Mouse (Mus musculus) myocyte (in vitro differentiated cells): Measurements from ENCODE around the gene Ggt6. TPM values are rescaled to one million over a fixed set of nuclear protein-coding genes. Genes with fewer than 3 reads are reported as not detected.

Source experiments
- H3K27me3 ChIP-seq: one replicate; pipeline ENCODE4 v1.6.1; 2011; ENCODE audit not compliant: control insufficient read depth, insufficient read depth, insufficient read length
- H3K36me3 ChIP-seq: one replicate; pipeline ENCODE4 v1.6.1; 2011; ENCODE audit not compliant: control insufficient read depth, insufficient read depth
- H3K4me2 ChIP-seq: one replicate; pipeline ENCODE4 v1.6.1; 2011; ENCODE audit warnings: low read depth, control low read depth
- H3K4me3 ChIP-seq: one replicate; pipeline ENCODE4 v1.5.1; 2011; ENCODE audit warnings: mild to moderate bottlenecking, control low read depth, moderate library complexity
- H3K79me2 ChIP-seq: one replicate; pipeline ENCODE4 v1.6.1; 2011; ENCODE audit not compliant: control insufficient read depth, insufficient read depth
- H3ac ChIP-seq: one replicate; pipeline ENCODE4 v1.6.1; 2011; ENCODE audit not compliant: control insufficient read depth, insufficient read length
- CEBPB ChIP-seq: IDR thresholded peaks from 2 replicates; pipeline ENCODE4 v1.6.1; 2011; ENCODE audit warnings: mild to moderate bottlenecking, moderate library complexity; ENCODE audit not compliant: poor library complexity, insufficient read depth, severe bottlenecking
- E2F4 ChIP-seq: IDR thresholded peaks from one replicate; pipeline ENCODE4 v1.6.1; 2011; ENCODE audit warnings: mild to moderate bottlenecking, control low read depth, moderate library complexity; ENCODE audit not compliant: insufficient read depth
- MAX ChIP-seq: IDR thresholded peaks from one replicate; pipeline ENCODE4 v1.6.1; 2011; ENCODE audit warnings: low read depth, mild to moderate bottlenecking, control low read depth
- MYOD1 ChIP-seq, 3 experiments: IDR thresholded peaks; one replicate each; pipeline ENCODE4 v1.6.1; 2011; ENCODE audit warnings: control low read depth in 2 of 3, low read depth in 2 of 3, mild to moderate bottlenecking in 2 of 3, moderate library complexity in 1 of 3; ENCODE audit not compliant: insufficient read length in 2 of 3, control insufficient read depth in 1 of 3
- MYOG ChIP-seq, 3 experiments: IDR thresholded peaks; one replicate each; pipeline ENCODE4 v1.6.1; 2011; ENCODE audit warnings: control low read depth in 2 of 3, low read depth in 2 of 3, mild to moderate bottlenecking in 2 of 3; ENCODE audit not compliant: insufficient read length in 2 of 3, control insufficient read depth in 1 of 3, insufficient read depth in 1 of 3
- POLR2A ChIP-seq: IDR thresholded peaks from one replicate; pipeline ENCODE4 v1.6.1; 2011; ENCODE audit warnings: low read depth, mild to moderate bottlenecking, control low read depth, moderate library complexity; ENCODE audit not compliant: insufficient read length
- POLR2AphosphoS2 ChIP-seq: IDR thresholded peaks from one replicate; pipeline ENCODE4 v1.6.1; 2011; ENCODE audit warnings: low read depth, control low read depth; ENCODE audit not compliant: insufficient read length
- REST ChIP-seq: IDR thresholded peaks from one replicate; pipeline ENCODE4 v1.6.1; 2011; ENCODE audit warnings: mild to moderate bottlenecking, control low read depth, moderate library complexity; ENCODE audit not compliant: insufficient read depth, insufficient read length
- SRF ChIP-seq: IDR thresholded peaks from one replicate; pipeline ENCODE4 v1.6.1; 2011; ENCODE audit warnings: low read depth; ENCODE audit not compliant: control insufficient read depth, insufficient read length
- TCF12 ChIP-seq: IDR thresholded peaks from one replicate; pipeline ENCODE4 v1.6.1; 2011; ENCODE audit warnings: mild to moderate bottlenecking, control low read depth; ENCODE audit not compliant: poor library complexity, insufficient read depth, severe bottlenecking
- TCF3 ChIP-seq: IDR thresholded peaks from one replicate; pipeline ENCODE4 v1.6.1; 2011; ENCODE audit warnings: low read depth, control low read depth; ENCODE audit not compliant: insufficient read length
- USF1 ChIP-seq: IDR thresholded peaks from one replicate; pipeline ENCODE4 v1.6.1; 2011; ENCODE audit warnings: low read depth, mild to moderate bottlenecking, control low read depth, moderate library complexity
- polyA plus RNA-seq: library from polyadenylated mRNA; unstranded; fragments of >200 nt; fragmentation: generic; extraction: Trizol; gene quantifications from one replicate; pipeline ENCODE4 v1.2.1, GENCODE M21; 2012; ENCODE audit warnings: missing spikeins

Gene Ggt6
- polyA plus RNA-seq, 1 experiment = not detected

DNA sequence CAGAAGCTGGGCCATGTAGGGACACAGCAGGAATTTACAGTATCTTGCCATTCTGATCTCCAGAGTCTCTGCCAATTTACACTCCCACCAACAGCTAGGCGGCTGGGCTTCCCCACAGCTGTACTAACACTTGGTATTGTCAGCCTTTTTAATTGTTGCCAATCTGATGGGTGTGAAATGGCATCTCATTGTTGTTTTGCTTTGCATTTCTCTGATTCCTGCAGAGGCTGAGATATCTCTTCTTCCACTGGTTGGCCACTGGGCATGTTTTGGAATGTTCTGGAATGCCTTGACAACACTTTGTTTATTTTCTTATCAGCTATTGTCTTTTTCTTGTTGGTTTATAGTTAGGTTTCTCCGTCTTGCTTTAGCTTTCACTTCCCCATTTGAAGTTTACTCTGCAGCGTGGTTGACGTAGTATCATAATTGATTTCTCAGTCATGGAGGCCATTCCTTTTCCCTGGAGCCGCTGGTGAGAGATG, 26.2 kb downstream of the Ggt6 start:
- no peak overlapping the region for H3K4me2 ChIP-seq
- TF ChIP-seq TCF3 = no peak
- no peak for TF ChIP-seq REST
- no peak for TF ChIP-seq USF1
- no peak for TF ChIP-seq POLR2AphosphoS2
- TF ChIP-seq SRF = no peak
- no peak for TF ChIP-seq CEBPB
- TF ChIP-seq MAX = no peak
- no peak for TF ChIP-seq MYOD1 (IDR thresholded peaks at IDR 0.05; ENCODE audit: control insufficient read depth in 1 of 3, insufficient read length in 2 of 3, low read depth in 2 of 3)
- no peak for TF ChIP-seq POLR2A
- TF ChIP-seq MYOG (IDR thresholded peaks at IDR 0.05; ENCODE audit: control insufficient read depth in 1 of 3, insufficient read depth in 1 of 3, insufficient read length in 2 of 3, low read depth in 2 of 3) = no peak
- TF ChIP-seq TCF12 = no peak
- TF ChIP-seq E2F4 = no peak

DNA sequence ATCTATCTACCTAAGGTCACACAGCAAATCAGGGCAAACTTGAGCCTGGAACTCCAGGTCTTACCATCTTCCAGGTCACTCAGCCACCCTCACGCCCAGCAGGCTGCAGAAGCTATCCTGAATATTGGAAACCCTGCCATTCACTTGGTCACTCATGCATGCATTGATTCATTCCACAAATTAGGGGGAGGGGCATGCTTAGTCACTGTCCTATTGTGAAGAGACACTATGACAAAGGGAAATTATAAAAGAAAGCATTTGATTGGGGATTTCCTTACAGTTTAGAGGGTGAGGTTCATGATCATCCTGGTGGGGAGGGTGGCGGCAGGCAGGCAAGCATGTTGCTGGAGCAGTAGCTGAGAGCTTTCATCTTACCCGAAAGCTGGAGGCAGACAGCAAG, 29.5 kb downstream of the Ggt6 start:
- H3ac ChIP-seq = no peak overlapping the region
- H3K4me2 ChIP-seq = no peak overlapping the region
- TF ChIP-seq E2F4 = no peak
- no peak for TF ChIP-seq MYOD1 (IDR thresholded peaks at IDR 0.05; ENCODE audit: control insufficient read depth in 1 of 3, insufficient read length in 2 of 3, low read depth in 2 of 3)
- no peaks in the 10 kb centered on the region for H3K36me3 ChIP-seq
- H3K27me3 ChIP-seq = no peaks in the 10 kb centered on the region
- H3K4me3 ChIP-seq = no peak overlapping the region
- H3K79me2 ChIP-seq = no peaks in the 10 kb centered on the region

More for the DNA sequence above, 26.2 kb downstream of the Ggt6 start:
- Histone ChIP-seq H3K36me3 (no peaks in the 10 kb centered on the region), H3K79me2 (no peaks in the 10 kb centered on the region), H3K4me3 (no peak overlapping the region), H3K27me3 (no peaks in the 10 kb centered on the region), H3ac (no peak overlapping the region)

DNA sequence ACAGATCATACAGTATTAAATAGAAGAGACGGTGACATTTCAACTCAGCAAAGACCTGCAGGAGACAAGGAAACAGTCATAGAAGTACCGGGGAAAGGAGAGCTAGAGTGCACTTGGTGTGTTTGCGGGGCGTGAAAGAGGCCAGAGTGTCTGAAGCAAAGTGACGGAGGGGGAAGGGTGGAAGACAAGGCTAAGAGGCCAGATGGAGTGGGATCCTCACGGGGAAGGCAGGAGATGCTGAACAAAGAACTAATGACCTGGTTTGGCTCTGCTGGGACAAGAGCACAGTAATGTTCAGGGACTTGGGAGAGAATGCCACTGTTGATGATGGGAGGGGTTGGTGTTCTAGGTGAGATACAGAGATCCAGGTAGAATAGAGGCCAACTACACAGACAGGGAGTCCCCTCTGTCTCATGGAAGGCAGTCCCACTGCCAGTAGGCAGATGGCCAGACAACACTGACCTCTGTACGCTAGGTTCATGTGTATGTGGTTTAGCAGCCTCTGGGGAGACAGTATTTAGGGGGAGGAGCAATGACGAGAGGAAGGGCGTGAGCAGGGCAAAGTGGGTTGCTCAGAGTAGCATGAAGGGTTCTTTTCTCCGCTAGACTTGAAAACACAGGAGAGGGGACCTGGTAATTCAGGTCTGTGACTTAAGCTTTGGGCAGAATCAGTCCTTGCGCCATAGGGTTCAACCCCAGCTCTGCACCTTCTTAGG, 30.8 kb downstream of the Ggt6 start:
- TF ChIP-seq REST = no peak
- TF ChIP-seq CEBPB = no peak
- no peak for TF ChIP-seq POLR2A
- TF ChIP-seq TCF3 = no peak
- no peak for TF ChIP-seq MYOG (IDR thresholded peaks at IDR 0.05; ENCODE audit: control insufficient read depth in 1 of 3, insufficient read depth in 1 of 3, insufficient read length in 2 of 3, low read depth in 2 of 3)
- no peak for TF ChIP-seq USF1
- TF ChIP-seq MAX = no peak
- no peak for TF ChIP-seq E2F4
- no peak for TF ChIP-seq SRF
- TF ChIP-seq MYOD1 (IDR thresholded peaks at IDR 0.05; ENCODE audit: control insufficient read depth in 1 of 3, insufficient read length in 2 of 3, low read depth in 2 of 3) = no peak
- TF ChIP-seq TCF12 = no peak
- H3K79me2 ChIP-seq = no peaks in the 10 kb centered on the region
- H3K4me2 ChIP-seq = peak overlapping the region; percentile 51
- no peaks in the 10 kb centered on the region for H3K27me3 ChIP-seq
- no peak overlapping the region for H3ac ChIP-seq
- H3K4me3 ChIP-seq = no peak overlapping the region
- no peaks in the 10 kb centered on the region for H3K36me3 ChIP-seq

DNA sequence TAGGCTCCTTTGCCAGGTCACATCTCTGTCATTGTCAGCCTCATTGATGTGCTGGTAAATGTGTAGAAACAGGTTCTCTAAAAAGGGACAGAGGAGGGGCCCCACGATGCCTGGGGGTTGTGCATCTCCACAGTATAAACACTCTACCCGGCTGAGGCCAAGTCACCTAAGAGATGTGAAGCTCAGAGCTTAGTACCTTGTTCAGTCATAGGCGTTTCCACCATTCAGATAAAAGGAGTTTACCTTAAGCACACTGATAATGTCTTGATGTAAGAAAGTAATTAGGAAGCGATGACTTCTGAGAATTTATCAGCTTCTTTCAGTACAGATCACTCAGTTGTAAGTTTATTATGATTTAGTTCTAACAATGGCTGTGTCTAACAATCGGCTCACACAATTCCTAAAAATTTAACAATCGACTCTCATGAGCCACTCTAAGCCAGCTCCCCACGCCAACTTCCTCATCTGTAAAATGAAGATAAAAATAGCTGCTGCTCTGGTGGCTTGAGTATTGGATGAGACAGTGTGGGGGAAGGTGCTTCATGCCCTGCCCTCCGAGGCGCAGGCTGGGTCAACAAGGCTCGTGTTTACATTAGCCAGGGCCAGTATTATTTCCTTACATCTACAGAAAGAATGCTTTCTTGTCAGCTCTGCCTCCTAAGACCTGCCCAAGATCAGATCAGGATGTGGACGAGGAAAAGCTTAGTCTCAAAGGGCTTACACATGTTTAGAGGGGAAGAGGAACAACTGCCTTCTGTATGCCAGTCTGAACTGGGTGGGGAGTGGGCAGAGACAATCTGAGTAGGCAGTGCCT, 31.6 kb downstream of the Ggt6 start:
- no peaks in the 10 kb centered on the region for H3K36me3 ChIP-seq
- no peaks in the 10 kb centered on the region for H3K27me3 ChIP-seq
- H3ac ChIP-seq = no peak overlapping the region
- peak overlapping the region; percentile 51 for H3K4me2 ChIP-seq
- no peaks in the 10 kb centered on the region for H3K79me2 ChIP-seq
- no peak overlapping the region for H3K4me3 ChIP-seq
- no peak for TF ChIP-seq POLR2AphosphoS2
- TF ChIP-seq TCF3 = no peak
- no peak for TF ChIP-seq TCF12
- no peak for TF ChIP-seq USF1
- no peak for TF ChIP-seq MYOG (IDR thresholded peaks at IDR 0.05; ENCODE audit: control insufficient read depth in 1 of 3, insufficient read depth in 1 of 3, insufficient read length in 2 of 3, low read depth in 2 of 3)
- no peak for TF ChIP-seq E2F4
- no peak for TF ChIP-seq POLR2A
- no peak for TF ChIP-seq MAX
- no peak for TF ChIP-seq MYOD1 (IDR thresholded peaks at IDR 0.05; ENCODE audit: control insufficient read depth in 1 of 3, insufficient read length in 2 of 3, low read depth in 2 of 3)
- TF ChIP-seq REST = no peak
- no peak for TF ChIP-seq CEBPB
- TF ChIP-seq SRF = no peak
